Mouse (Mus musculus) forebrain, embryonic 10.5 days (tissue): ENCODE measurements around the gene Usp46. TPM values are rescaled to one million over a fixed set of nuclear protein-coding genes. Genes with fewer than 3 reads are reported as not detected.
"Not testable (repeated sequence)": the region's sequence is repeated elsewhere in the genome, so short reads cannot be mapped to it uniquely, and the experiment has no call there.

Experiments used
- DNase-seq: peaks from one replicate; pipeline ENCODE4 v3.0.0-alpha.2; 2017; ENCODE audit warnings: low spot score; ENCODE audit errors: extremely low spot score
- H3K27ac ChIP-seq: fragments of 300-500 bp; sonication (generic); 2 replicates; pipeline ENCODE4 v1.5.1; 2016; ENCODE audit warnings: mild to moderate bottlenecking
- H3K27me3 ChIP-seq: fragments of 300-500 bp; sonication (generic); 2 replicates; pipeline ENCODE4 v1.6.1; 2016; ENCODE audit warnings: mild to moderate bottlenecking; ENCODE audit not compliant: poor library complexity, severe bottlenecking
- H3K36me3 ChIP-seq: fragments of 300-500 bp; sonication (generic); replicated peaks from 2 replicates; pipeline ENCODE4 v1.6.1; 2016; ENCODE audit warnings: mild to moderate bottlenecking, moderate library complexity
- H3K4me1 ChIP-seq: fragments of 300-500 bp; sonication (generic); 2 replicates; pipeline ENCODE4 v1.6.1; 2016
- H3K4me3 ChIP-seq: fragments of 300-500 bp; sonication (generic); 2 replicates; pipeline ENCODE4 v1.5.1; 2016; ENCODE audit warnings: mild to moderate bottlenecking, moderate library complexity
- H3K9me3 ChIP-seq: fragments of 300-500 bp; sonication (generic); 2 replicates; pipeline ENCODE4 v1.6.1; 2016; ENCODE audit warnings: mild to moderate bottlenecking, moderate library complexity
- WGBS: fragments of 180-500 bp; shearing (Covaris S2); methylation state at CpG from one replicate; pipeline ENCODE4 v1.1.7; 2016; 5-methylcytosine and 5-hydroxymethylcytosine counted together
- polyA plus RNA-seq: library from polyadenylated mRNA; unstranded; fragments of >200 nt; fragmentation: Nextera tagmentation; extraction: Ambion mirVana; gene quantifications from 2 replicates; pipeline ENCODE4 v1.2.1, GENCODE M21; 2016

Usp46 gene
- polyA plus RNA-seq, 1 experiment from 2014 or later: 35.6 TPM

DNA sequence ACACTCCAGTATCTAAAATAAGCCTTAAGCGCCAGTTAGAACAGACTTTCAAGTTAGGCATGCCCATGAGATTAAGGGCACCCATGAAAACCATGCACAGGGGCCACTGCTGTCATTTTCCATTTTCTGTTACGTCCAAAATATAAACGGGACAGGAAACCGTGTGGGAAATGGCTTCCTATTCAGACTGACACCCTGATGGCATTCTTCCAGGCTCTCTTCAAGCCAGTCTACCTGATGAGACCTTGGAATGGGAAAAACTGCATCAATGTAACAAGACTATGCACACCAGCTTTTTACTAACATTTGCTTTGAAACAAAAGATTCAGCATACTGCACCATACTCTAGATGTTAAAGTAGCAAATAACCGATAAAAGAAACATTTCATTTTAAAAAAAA lies 69.3 kb downstream of the Usp46 start:
- Histone ChIP-seq H3K4me1 (no peaks in the 10 kb centered on the region), H3K27me3 (no peaks in the 10 kb centered on the region), H3K36me3 (peaks cover 61% of the 10 kb centered on the region), H3K27ac (no peak overlapping the region), H3K9me3 (no peaks in the 10 kb centered on the region), H3K4me3 (no peak overlapping the region)
- no peak for DNase-seq
- WGBS: 94% methylated on average over 5 of the region's 5 CpGs

DNA sequence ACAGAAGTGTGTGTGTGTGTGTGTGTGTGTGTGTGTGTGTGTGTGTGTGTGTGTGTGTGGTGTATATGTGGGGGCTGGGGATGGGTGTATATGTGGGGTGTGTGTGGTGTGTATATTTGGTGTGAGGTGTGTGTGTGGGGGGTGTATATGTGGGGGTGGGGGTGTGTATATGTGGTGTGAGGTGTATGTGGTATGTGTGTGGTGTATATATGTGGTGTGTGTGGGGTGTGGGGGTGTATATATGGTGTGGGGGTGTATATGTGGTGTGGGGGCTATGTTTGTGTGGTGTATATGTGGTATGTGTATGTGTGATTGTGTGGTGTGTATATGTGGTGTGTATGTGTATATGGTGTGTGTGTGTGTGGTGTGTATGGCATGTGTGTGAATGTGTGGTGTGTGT lies 73.4 kb downstream of the Usp46 start:
- Histone ChIP-seq H3K4me3 (no peak overlapping the region), H3K27me3 (no peaks in the 10 kb centered on the region), H3K36me3 (peaks cover 20% of the 10 kb centered on the region), H3K4me1 (peaks cover 8% of the 10 kb centered on the region), H3K27ac (no peak overlapping the region), H3K9me3 (no peaks in the 10 kb centered on the region)
- DNase-seq: no peak

DNA sequence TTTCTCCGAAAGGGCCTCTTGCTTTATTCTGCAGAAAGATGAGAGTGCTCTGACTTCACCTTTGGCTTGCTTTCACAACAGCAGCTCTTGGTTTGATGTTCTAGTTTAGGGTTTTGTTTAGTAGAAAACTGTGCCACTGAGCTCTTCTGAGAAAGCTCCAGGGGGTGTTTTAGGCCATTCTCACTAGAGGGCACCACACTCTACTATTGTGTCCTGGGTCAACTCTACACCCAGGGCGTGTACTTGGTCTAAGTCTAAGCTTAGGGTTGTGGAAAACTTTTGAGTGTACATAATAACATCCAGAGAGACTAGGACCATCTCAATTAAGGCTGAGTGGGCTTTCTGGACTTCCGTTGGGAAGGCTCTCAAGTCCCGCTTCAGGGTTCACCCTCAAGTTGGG lies 74.7 kb downstream of the Usp46 start:
- Histone ChIP-seq H3K27me3 (no peaks in the 10 kb centered on the region), H3K4me3 (no peak overlapping the region), H3K36me3 (peaks cover 13% of the 10 kb centered on the region), H3K4me1 (peaks cover 8% of the 10 kb centered on the region), H3K27ac (no peak overlapping the region), H3K9me3 (no peaks in the 10 kb centered on the region)
- WGBS: 87% methylated on average over 4 of the region's 4 CpGs
- no peak for DNase-seq

- no peaks in the 10 kb centered on the region for H3K9me3 ChIP-seq
- no peak for DNase-seq
- 0 out of 2 replicates have a peak overlapping the region, but pooled peaks have one; percentile 8 for H3K27ac ChIP-seq
- H3K36me3 ChIP-seq: peaks cover 6% of the 10 kb centered on the region; the same call in 1 of the 2 replicates
- no peaks in the 10 kb centered on the region for H3K27me3 ChIP-seq
- WGBS: 94% methylated on average over 13 of the region's 13 CpGs
- peaks cover 8% of the 10 kb centered on the region for H3K4me1 ChIP-seq
- H3K4me3 ChIP-seq: no peak overlapping the region
These were observed 75.9 kb downstream of the Usp46 start for GRCm38 (mm10) chr5:73992321-73992720.

DNA sequence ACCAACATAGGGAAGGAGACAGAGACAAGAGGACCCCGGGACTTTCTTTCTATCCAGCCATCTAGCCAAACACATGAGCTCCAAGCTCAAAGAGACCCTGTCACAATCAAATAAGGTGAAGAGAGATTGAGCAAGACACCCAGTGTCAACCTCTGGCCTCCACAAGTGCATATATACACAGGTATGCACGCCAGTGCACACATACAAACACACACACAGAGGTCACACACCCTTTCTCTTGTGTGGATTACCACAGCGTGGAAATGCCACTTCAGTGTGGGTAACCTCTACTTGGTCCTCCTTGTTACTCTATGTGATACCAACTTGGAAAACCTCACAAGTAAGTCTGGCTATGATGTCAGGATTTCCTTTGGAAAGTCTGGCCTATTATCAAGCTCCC lies 78.7 kb downstream of the Usp46 start:
- no peaks in the 10 kb centered on the region for H3K27me3 ChIP-seq
- H3K9me3 ChIP-seq: no peaks in the 10 kb centered on the region
- 95% methylated on average over 3 of the region's 3 CpGs for WGBS
- no peak overlapping the region for H3K27ac ChIP-seq
- no peak overlapping the region for H3K4me3 ChIP-seq
- H3K4me1 ChIP-seq: peaks cover 8% of the 10 kb centered on the region
- no peaks in the 10 kb centered on the region for H3K36me3 ChIP-seq
- no peak for DNase-seq

GRCm38 (mm10) chr5:73987777-73988560 lies 80.3 kb downstream of the Usp46 start:
- H3K9me3 ChIP-seq: no peaks in the 10 kb centered on the region
- H3K27ac ChIP-seq: no peak overlapping the region
- H3K27me3 ChIP-seq: no peaks in the 10 kb centered on the region
- H3K36me3 ChIP-seq: no peaks in the 10 kb centered on the region
- H3K4me1 ChIP-seq: peaks cover 8% of the 10 kb centered on the region
- H3K4me3 ChIP-seq: no peak overlapping the region
- 88% methylated on average over 13 of the region's 13 CpGs for WGBS
- DNase-seq: no peak

DNA sequence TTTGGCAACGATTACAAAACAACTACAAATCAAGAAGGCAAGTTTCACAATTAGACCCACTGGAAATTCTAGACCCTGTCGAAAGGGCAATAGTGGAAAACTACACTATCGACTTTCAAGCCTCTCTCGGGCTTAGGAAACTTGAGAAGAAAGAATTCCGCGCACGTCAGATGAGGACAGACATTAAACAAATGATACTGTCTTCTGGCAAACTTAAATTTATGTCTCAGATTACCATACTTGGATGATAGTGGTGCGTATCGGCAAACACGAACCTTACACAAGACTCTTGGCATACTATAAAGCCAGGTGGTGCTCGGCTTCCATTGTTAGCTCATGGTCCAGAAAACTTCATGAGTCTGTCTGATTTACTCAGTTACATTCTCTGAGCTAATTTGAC lies 90.8 kb downstream of the Usp46 start:
- no peak for DNase-seq
- no peaks in the 10 kb centered on the region for H3K4me1 ChIP-seq
- no peaks in the 10 kb centered on the region for H3K27me3 ChIP-seq
- no peaks in the 10 kb centered on the region for H3K36me3 ChIP-seq
- no peak overlapping the region for H3K27ac ChIP-seq
- H3K9me3 ChIP-seq: no peaks in the 10 kb centered on the region
- WGBS: 84% methylated on average over 11 of the region's 11 CpGs
- H3K4me3 ChIP-seq: no peak overlapping the region

DNA sequence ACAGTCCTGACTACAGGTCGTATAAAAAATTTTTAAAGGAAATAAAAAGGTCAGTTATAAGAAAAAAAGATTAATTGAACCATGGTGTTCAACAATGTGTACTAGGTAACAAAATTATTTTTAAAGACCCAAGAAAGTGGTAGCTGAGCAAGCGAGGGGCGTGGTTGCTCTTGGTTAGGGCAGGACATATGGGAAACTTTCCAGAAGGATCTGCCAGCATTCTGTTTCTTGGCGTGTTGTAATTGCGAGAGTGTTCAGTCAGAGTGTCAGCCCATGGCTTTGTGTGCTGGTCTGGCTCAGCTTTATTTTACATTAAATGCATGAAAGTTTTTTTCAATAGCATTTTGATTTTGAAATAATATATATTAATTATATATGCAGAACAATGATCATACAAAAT lies 96.5 kb downstream of the Usp46 start:
- peaks cover 4% of the 10 kb centered on the region; the same call in 1 of the 2 replicates for H3K4me1 ChIP-seq
- H3K27me3 ChIP-seq: no peaks in the 10 kb centered on the region
- no peaks in the 10 kb centered on the region for H3K36me3 ChIP-seq
- H3K27ac ChIP-seq: no peak overlapping the region
- DNase-seq: no peak
- H3K9me3 ChIP-seq: no peaks in the 10 kb centered on the region
- 97% methylated on average over 5 of the region's 5 CpGs for WGBS
- no peak overlapping the region for H3K4me3 ChIP-seq

GRCm38 (mm10) chr5:73970024-73970628 lies 98.1 kb downstream of the Usp46 start:
- 84% methylated on average over 7 of the region's 7 CpGs for WGBS
- Histone ChIP-seq H3K9me3 (no peaks in the 10 kb centered on the region), H3K4me3 (no peak overlapping the region), H3K27ac (no peak overlapping the region), H3K27me3 (no peaks in the 10 kb centered on the region), H3K36me3 (no peaks in the 10 kb centered on the region), H3K4me1 (peaks cover 4% of the 10 kb centered on the region; the same call in 1 of the 2 replicates)
- no peak for DNase-seq

- Histone ChIP-seq H3K9me3 (no peaks in the 10 kb centered on the region), H3K4me1 (peaks cover 4% of the 10 kb centered on the region; the same call in 1 of the 2 replicates), H3K27ac (no peak overlapping the region), H3K4me3 (no peak overlapping the region), H3K27me3 (no peaks in the 10 kb centered on the region), H3K36me3 (no peaks in the 10 kb centered on the region)
- DNase-seq: no peak
- WGBS: 91% methylated on average over 8 of the region's 8 CpGs
These were observed 98.9 kb downstream of the Usp46 start for GRCm38 (mm10) chr5:73969338-73969737.

- H3K9me3 ChIP-seq: no peaks in the 10 kb centered on the region
- no peak overlapping the region for H3K4me3 ChIP-seq
- no peaks in the 10 kb centered on the region for H3K36me3 ChIP-seq
- peaks cover 22% of the 10 kb centered on the region for H3K4me1 ChIP-seq
- DNase-seq: no peak
- no peaks in the 10 kb centered on the region for H3K27me3 ChIP-seq
- H3K27ac ChIP-seq: no peak overlapping the region
- 66% methylated on average over 7 of the region's 7 CpGs for WGBS
These were observed 108.5 kb downstream of the Usp46 start for GRCm38 (mm10) chr5:73959779-73960178.

DNA sequence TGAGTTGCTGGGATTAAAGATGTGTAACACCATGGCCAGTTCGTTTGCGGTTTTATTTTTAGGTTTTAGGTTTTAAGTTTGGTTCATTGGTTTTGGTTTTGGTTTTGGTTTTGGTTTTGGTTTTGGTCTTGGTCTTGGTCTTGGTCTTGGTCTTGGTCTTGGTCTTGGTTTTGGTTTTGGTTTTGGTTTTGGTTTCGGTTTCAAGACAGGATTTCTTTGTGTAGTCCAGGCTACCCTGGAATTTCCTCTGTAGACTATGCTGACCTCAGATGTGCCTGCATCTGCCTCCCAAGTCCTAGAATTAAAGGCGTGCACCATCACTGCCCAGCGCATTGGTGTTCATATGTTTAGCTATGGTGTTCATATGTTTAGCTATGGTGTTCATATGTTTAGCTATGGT lies 109.6 kb downstream of the Usp46 start:
- H3K4me1 ChIP-seq: peaks cover 22% of the 10 kb centered on the region
- H3K36me3 ChIP-seq, H3K27me3 ChIP-seq, H3K4me3 ChIP-seq, DNase-seq, H3K9me3 ChIP-seq, H3K27ac ChIP-seq: not testable (repeated sequence)
- 92% methylated on average over 5 of the region's 5 CpGs for WGBS

- no peaks in the 10 kb centered on the region for H3K9me3 ChIP-seq
- H3K36me3 ChIP-seq: no peaks in the 10 kb centered on the region
- 94% methylated on average over 5 of the region's 5 CpGs for WGBS
- no peak for DNase-seq
- H3K27me3 ChIP-seq: no peaks in the 10 kb centered on the region
- no peak overlapping the region for H3K4me3 ChIP-seq
- peaks cover 22% of the 10 kb centered on the region for H3K4me1 ChIP-seq
- H3K27ac ChIP-seq: no peak overlapping the region
These were observed 110.1 kb downstream of the Usp46 start for GRCm38 (mm10) chr5:73958096-73958495.
